Mouse (Mus musculus) urinary bladder, postnatal 14 days (tissue): Measurements from ENCODE around the gene Ppp1r10.

Source experiments
- DNase-seq: peaks from one replicate; pipeline ENCODE4 v3.0.0; 2021; ENCODE audit warnings: low spot score

Gene Ppp1r10

GRCm38 (mm10) chr17:35916297-35917142 is at the start of gene Ppp1r10, which contains the start of gene Mrps18b:
TSS of gene Ppp1r10 (plus strand) at chr17:35916434.
TSS of gene Mrps18b (minus strand) at chr17:35916389.
- peak; percentile 99 for DNase-seq

- peak; percentile 53 for DNase-seq
These were observed 49.0 kb upstream of the Ppp1r10 start for GRCm38 (mm10) chr17:35866911-35867890.

GRCm38 (mm10) chr17:35868165-35868820 is 47.9 kb upstream of the Ppp1r10 start:
- DNase-seq: peak; percentile 31

GRCm38 (mm10) chr17:35868961-35869345 is 47.3 kb upstream of the Ppp1r10 start:
- DNase-seq: no peak

- peak; percentile 47 for DNase-seq
These were observed 46.7 kb upstream of the Ppp1r10 start for GRCm38 (mm10) chr17:35869346-35870067.

- DNase-seq: peak; percentile 69
These were observed 45.9 kb upstream of the Ppp1r10 start for GRCm38 (mm10) chr17:35870151-35870883.

- DNase-seq: no peak
These were observed 45.1 kb upstream of the Ppp1r10 start for GRCm38 (mm10) chr17:35870884-35871696.

GRCm38 (mm10) chr17:35873774-35874519 is 42.3 kb upstream of the Ppp1r10 start:
- peak; percentile 89 for DNase-seq

GRCm38 (mm10) chr17:35874721-35875120 is 41.5 kb upstream of the Ppp1r10 start:
- no peak for DNase-seq

- DNase-seq: peak; percentile 97
These were observed 36.8 kb upstream of the Ppp1r10 start, which contains the start of gene Dhx16 for GRCm38 (mm10) chr17:35879245-35880057. TSS of gene Dhx16 (plus strand) at chr17:35879819.

GRCm38 (mm10) chr17:35882924-35883323 is 33.3 kb upstream of the Ppp1r10 start:
- DNase-seq: no peak

GRCm38 (mm10) chr17:35883777-35884176 is 32.5 kb upstream of the Ppp1r10 start:
- DNase-seq: no peak

- no peak for DNase-seq
These were observed 28.5 kb upstream of the Ppp1r10 start for GRCm38 (mm10) chr17:35887725-35888124.

- DNase-seq: peak; percentile 89
These were observed 19.2 kb upstream of the Ppp1r10 start, which contains the start of gene 2310061I04Rik for GRCm38 (mm10) chr17:35896781-35897643. TSS of gene 2310061I04Rik (minus strand) at chr17:35897431.

- no peak for DNase-seq
These were observed 18.3 kb upstream of the Ppp1r10 start for GRCm38 (mm10) chr17:35897644-35898573.

GRCm38 (mm10) chr17:35900636-35901035 is 15.6 kb upstream of the Ppp1r10 start:
- no peak for DNase-seq
